16 mouse cellular contexts compared by ENCODE assay signal in genomic region chr12:24580996-24581683, GRCm38 (mm10). TPM values are rescaled to one million over a fixed set of nuclear protein-coding genes. Genes with fewer than 3 reads are reported as not detected.
DNase-seq lines count a peak whose midpoint lies in the region; ATAC-seq and TF ChIP-seq lines count a peak whose summit lies in the region.
"Had no signal": no experiment of that assay in that cellular context is flagged by ENCODE, and none has a peak within 500 bp of the region (broad histone marks: within the 10 kb centered on the region; RNA-seq: fewer than 3 reads in every experiment).

No protein-coding gene starts in this region.

- no peaks in the 10 kb centered on the region for H3K9me3 ChIP-seq in forebrain, postnatal 0 days (ENCODE audit: low read length)
- H3K9me3 ChIP-seq in forebrain, embryonic 11.5 days (ENCODE audit: control insufficient read depth, low read length), result no peaks in the 10 kb centered on the region
- H3K9me3 ChIP-seq in liver, embryonic 15.5 days (replicated peaks), result no peaks in the 10 kb centered on the region
- H3K9me3 ChIP-seq: embryonic facial prominence, embryonic 12.5 days; G1E; intestine, embryonic 15.5 days; neural tube, embryonic 15.5 days had no signal

- no peak for TF ChIP-seq POLR2A in brain, embryonic 14.5 days (IDR thresholded peaks at IDR 0.05; ENCODE audit: borderline replicate concordance, extremely low read depth, insufficient read depth, insufficient read length, poor library complexity, severe bottlenecking)

- H3K9ac ChIP-seq in forebrain, postnatal 0 days, result no peak overlapping the region
- H3K9ac ChIP-seq in forebrain, embryonic 11.5 days (ENCODE audit: low read length), result no peak overlapping the region
- H3K9ac ChIP-seq in liver, embryonic 15.5 days, result no peak overlapping the region
- H3K9ac ChIP-seq: embryonic facial prominence, embryonic 12.5 days; heart, embryonic 12.5 days; intestine, embryonic 15.5 days; neural tube, embryonic 15.5 days had no signal

- H3K27ac ChIP-seq in forebrain, postnatal 0 days (ENCODE audit: low read depth, low read length), result no peak overlapping the region
- H3K27ac ChIP-seq in forebrain, embryonic 11.5 days (ENCODE audit: low read depth, low read length), result no peak overlapping the region
- peak overlapping the region; percentile 43; the same call in 1 of the 2 replicates for H3K27ac ChIP-seq in liver, embryonic 15.5 days (replicated peaks)
- H3K27ac ChIP-seq: embryonic facial prominence, embryonic 12.5 days; intestine, embryonic 15.5 days; neural tube, embryonic 15.5 days had no signal

- H3K4me1 ChIP-seq in forebrain, postnatal 0 days (ENCODE audit: insufficient read depth), result no peaks in the 10 kb centered on the region
- no peaks in the 10 kb centered on the region for H3K4me1 ChIP-seq in forebrain, embryonic 11.5 days (replicated peaks; ENCODE audit: control insufficient read depth, insufficient read depth, low read length)
- peaks cover 27% of the 10 kb centered on the region for H3K4me1 ChIP-seq in liver, embryonic 15.5 days (replicated peaks)
- H3K4me1 ChIP-seq: embryonic facial prominence, embryonic 12.5 days; intestine, embryonic 15.5 days; neural tube, embryonic 15.5 days had no signal

- no peaks in the 10 kb centered on the region for H3K36me3 ChIP-seq in forebrain, postnatal 0 days (ENCODE audit: insufficient read depth)
- no peaks in the 10 kb centered on the region for H3K36me3 ChIP-seq in forebrain, embryonic 11.5 days (ENCODE audit: control insufficient read depth, insufficient read depth, low read length)
- no peaks in the 10 kb centered on the region for H3K36me3 ChIP-seq in liver, embryonic 15.5 days (replicated peaks)
- H3K36me3 ChIP-seq: embryonic facial prominence, embryonic 12.5 days; intestine, embryonic 15.5 days; neural tube, embryonic 15.5 days had no signal

- no peak for DNase-seq in forebrain, postnatal 0 days
- DNase-seq in forebrain, embryonic 11.5 days (ENCODE audit: low spot score), result no peak
- DNase-seq in brain, embryonic 14.5 days (ENCODE audit: low read depth), result peak; percentile 42
- peak; percentile 68 to 83 for DNase-seq in layer of hippocampus, adult 18-20 months (ENCODE audit: low spot score in 2 of 2)
- no peak for DNase-seq in adipocyte (ENCODE audit: low spot score)
- no peak for DNase-seq in gastrocnemius, postnatal 4 days (ENCODE audit: low spot score in 2 of 2)
- no peak for DNase-seq in adrenal gland, postnatal 10 days
- DNase-seq: cerebellum, adult 18-20 months; lung, adult 2 months had no signal

- TF ChIP-seq CTCF in forebrain, postnatal 0 days (IDR thresholded peaks at IDR 0.05; ENCODE audit: low read depth), result no peak
- TF ChIP-seq CTCF in brain, embryonic 14.5 days (IDR thresholded peaks at IDR 0.05; ENCODE audit: borderline replicate concordance, extremely low read depth, insufficient read depth, insufficient read length), result no peak

- peak; percentile 61 for ATAC-seq in forebrain, postnatal 0 days
- no peak for ATAC-seq in forebrain, embryonic 11.5 days (replicated peaks; ENCODE audit: low FRiP score)
- ATAC-seq in liver, embryonic 15.5 days (ENCODE audit: insufficient read depth), result peak; percentile 88
- ATAC-seq: intestine, embryonic 15.5 days had no signal

- WGBS in forebrain, postnatal 0 days, result 69% methylated on average over 14 of the region's 14 CpGs
- WGBS in forebrain, embryonic 11.5 days, result 86% methylated on average over 14 of the region's 14 CpGs
- 54% methylated on average over 14 of the region's 14 CpGs for WGBS in liver, embryonic 15.5 days (ENCODE audit: insufficient replicate concordance)

- no peaks in the 10 kb centered on the region for H3K27me3 ChIP-seq in forebrain, postnatal 0 days (ENCODE audit: insufficient read depth, low read length)
- H3K27me3 ChIP-seq in forebrain, embryonic 11.5 days (ENCODE audit: control insufficient read depth, insufficient read depth, low read length), result no peaks in the 10 kb centered on the region
- H3K27me3 ChIP-seq in liver, embryonic 15.5 days, result peaks cover 2% of the 10 kb centered on the region; the same call in 1 of the 2 replicates
- H3K27me3 ChIP-seq: embryonic facial prominence, embryonic 12.5 days; heart, embryonic 12.5 days; intestine, embryonic 15.5 days; neural tube, embryonic 15.5 days had no signal

- H3K4me3 ChIP-seq in forebrain, postnatal 0 days (ENCODE audit: low read depth, low read length), result no peak overlapping the region
- no peak overlapping the region for H3K4me3 ChIP-seq in forebrain, embryonic 11.5 days (ENCODE audit: low read depth, low read length)
- H3K4me3 ChIP-seq in liver, embryonic 15.5 days (replicated peaks), result no peak overlapping the region
- H3K4me3 ChIP-seq: embryonic facial prominence, embryonic 12.5 days; heart, embryonic 12.5 days; intestine, embryonic 15.5 days; neural tube, embryonic 15.5 days had no signal

- no peak overlapping the region for H3K4me2 ChIP-seq in forebrain, postnatal 0 days (ENCODE audit: low read depth)
- H3K4me2 ChIP-seq in forebrain, embryonic 11.5 days (ENCODE audit: low read depth, low read length, severe bottlenecking), result no peak overlapping the region
- H3K4me2 ChIP-seq in liver, embryonic 15.5 days, result peak overlapping the region; percentile 53
- H3K4me2 ChIP-seq: embryonic facial prominence, embryonic 12.5 days; heart, embryonic 12.5 days; intestine, embryonic 15.5 days; neural tube, embryonic 15.5 days had no signal

RNA-seq across cellular contexts. Expression of gene Grhl1, which starts 9.1 kb away (rescaled TPM):
- 2.7 and 2.9 TPM in 2 replicates for total RNA-seq in forebrain, postnatal 0 days (2014; rRNA removed)
- 1.3 and 2.3 TPM in 2 replicates for polyA plus RNA-seq in forebrain, postnatal 0 days (2015; fragmentation: Nextera tagmentation; extraction: Ambion mirVana)
- 0.40 and 0.61 TPM in 2 replicates for polyA plus RNA-seq in forebrain, embryonic 11.5 days (2014; fragmentation: Nextera tagmentation; extraction: Ambion mirVana)
- polyA plus RNA-seq in brain, embryonic 14.5 days (2012; rRNA removed), result 1.1 and 1.3 TPM in 2 replicates
- total RNA-seq in layer of hippocampus, adult 18-20 months (2021), result 10 to 100 TPM; 26.4 to 30.5 TPM
- polyA plus RNA-seq in liver, embryonic 15.5 days (2015; fragmentation: Nextera tagmentation; extraction: Ambion mirVana), result 0.48 and 0.60 TPM in 2 replicates
- under 1 TPM; 0.54 to 0.64 TPM for total RNA-seq in gastrocnemius, postnatal 4 days (2021)
- total RNA-seq in adrenal gland, postnatal 10 days (2021), result 1 to 10 TPM; 1.1 to 1.4 TPM
- total RNA-seq: megakaryocyte-erythroid progenitor cell, adult 5-6 weeks had no signal

Comparison
In these comparisons a context has a peak if more than half of its experiments do, and no peak if none do; other contexts are left out.
1. DNase-seq: peak in brain, embryonic 14.5 days (single experiment) and layer of hippocampus, adult 18-20 months (2 of 2); none in forebrain, postnatal 0 days (single experiment), forebrain, embryonic 11.5 days (single experiment), adipocyte (single experiment), gastrocnemius, postnatal 4 days (0 of 2) and adrenal gland, postnatal 10 days (single experiment).